Mouse (Mus musculus): ENCODE results near the gene Arl5c. TPM values are rescaled to one million over a fixed set of nuclear protein-coding genes. Genes with fewer than 3 reads are reported as not detected.

The Arl5c gene
- polyA plus RNA-seq, 1 experiment from 2014 or later = 4.0 TPM

- H3K27me3 ChIP-seq (ENCODE audit: control insufficient read depth, insufficient read depth, low read length) = peaks cover 4% of the 10 kb centered on the region; the same call in 1 of the 2 replicates
- no peak overlapping the region for H3K9ac ChIP-seq (ENCODE audit: low read length)
- H3K4me2 ChIP-seq (ENCODE audit: low read length) = no peak overlapping the region
- ATAC-seq (ENCODE audit: insufficient number of reproducible peaks, insufficient read depth, low FRiP score, low read depth) = no peak
- H3K4me1 ChIP-seq (ENCODE audit: control insufficient read depth in 2 of 2, insufficient read depth in 2 of 2, low read length in 2 of 2) = peaks cover 7 to 9% of the 10 kb centered on the region in 2 experiments; a peak in 2 of 4 replicates
- no peak overlapping the region for H3K27ac ChIP-seq (replicated peaks in 1 of 2; ENCODE audit: control insufficient read depth in 1 of 2, insufficient read depth in 1 of 2, low read depth in 2 of 2, low read length in 2 of 2)
- no peak overlapping the region for H3K4me3 ChIP-seq (ENCODE audit: control insufficient read depth in 1 of 2, insufficient read depth in 1 of 2, low read depth in 1 of 2, low read length in 2 of 2)
- H3K36me3 ChIP-seq (ENCODE audit: control insufficient read depth, insufficient read depth, low read length) = no peaks in the 10 kb centered on the region
- 58% methylated on average over 2 of the region's 2 CpGs for WGBS
- no peaks in the 10 kb centered on the region for H3K9me3 ChIP-seq (ENCODE audit: control insufficient read depth, low read length)
Observed at GRCm38 (mm10) chr11:97972434-97972833, 23.5 kb downstream of the Arl5c start.

DNA sequence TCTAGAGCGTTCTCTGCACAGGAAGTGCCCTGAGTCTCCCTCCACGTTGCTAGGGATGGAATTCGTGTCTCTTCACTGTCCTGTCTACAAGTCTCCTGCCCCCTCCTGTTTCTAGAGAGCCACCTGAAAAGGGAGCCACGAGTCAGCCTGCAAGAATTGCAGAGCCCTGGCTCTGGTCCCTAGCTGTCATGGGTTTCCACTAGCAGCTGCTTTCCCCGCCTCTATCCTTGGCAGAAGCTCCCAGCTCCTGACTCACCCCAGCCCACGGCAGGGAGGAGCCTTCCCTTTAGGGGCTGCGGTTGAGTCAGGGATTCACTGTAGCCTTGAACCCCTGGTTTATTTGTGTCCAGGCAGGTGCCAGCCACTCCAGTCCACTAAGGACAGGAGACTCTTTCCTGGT, 24.7 kb downstream of the Arl5c start:
- peak overlapping the region; percentile 15 for H3K4me2 ChIP-seq (ENCODE audit: low read length)
- H3K36me3 ChIP-seq (ENCODE audit: control insufficient read depth, insufficient read depth, low read length) = no peaks in the 10 kb centered on the region
- H3K4me1 ChIP-seq (ENCODE audit: control insufficient read depth in 2 of 2, insufficient read depth in 2 of 2, low read length in 2 of 2) = peaks cover 7 to 9% of the 10 kb centered on the region in 2 experiments; a peak in 2 of 4 replicates
- no peak overlapping the region for H3K9ac ChIP-seq (ENCODE audit: low read length)
- peak; percentile 61; the same call in 1 of the 2 replicates for ATAC-seq (ENCODE audit: insufficient number of reproducible peaks, insufficient read depth, low FRiP score, low read depth)
- peaks cover 4% of the 10 kb centered on the region; the same call in 1 of the 2 replicates for H3K27me3 ChIP-seq (ENCODE audit: control insufficient read depth, insufficient read depth, low read length)
- WGBS = 9% methylated on average over 7 of the region's 7 CpGs
- no peak overlapping the region for H3K27ac ChIP-seq (replicated peaks in 1 of 2; ENCODE audit: control insufficient read depth in 1 of 2, insufficient read depth in 1 of 2, low read depth in 2 of 2, low read length in 2 of 2)
- H3K4me3 ChIP-seq (ENCODE audit: control insufficient read depth in 1 of 2, insufficient read depth in 1 of 2, low read depth in 1 of 2, low read length in 2 of 2) = no peak overlapping the region
- no peaks in the 10 kb centered on the region for H3K9me3 ChIP-seq (ENCODE audit: control insufficient read depth, low read length)

DNA sequence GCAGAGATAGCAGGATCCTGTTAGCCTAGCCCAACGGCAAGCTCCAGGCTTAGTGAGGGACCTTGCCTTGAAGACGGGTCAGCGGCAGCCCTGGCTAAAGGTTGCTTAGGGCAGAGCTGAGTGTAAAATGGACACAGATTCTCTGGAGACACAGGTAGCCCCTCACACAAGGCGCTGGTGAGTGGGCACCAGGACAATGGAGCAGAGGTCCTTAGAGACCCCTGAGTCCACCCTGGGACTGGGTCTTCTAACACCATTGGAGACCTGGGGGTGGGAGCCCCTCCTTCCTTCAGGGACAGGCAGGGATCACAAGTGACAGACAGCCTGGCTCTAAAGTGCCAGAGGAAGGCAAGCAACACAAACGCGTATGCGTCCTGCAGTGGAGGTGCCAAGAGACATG, 25.2 kb downstream of the Arl5c start:
- 64% methylated on average over 7 of the region's 7 CpGs for WGBS
- Histone ChIP-seq H3K4me2 (ENCODE audit: low read length) (peak overlapping the region; percentile 15), H3K9me3 (ENCODE audit: control insufficient read depth, low read length) (no peaks in the 10 kb centered on the region), H3K4me3 (ENCODE audit: control insufficient read depth in 1 of 2, insufficient read depth in 1 of 2, low read depth in 1 of 2, low read length in 2 of 2) (no peak overlapping the region), H3K27me3 (ENCODE audit: control insufficient read depth, insufficient read depth, low read length) (peaks cover 4% of the 10 kb centered on the region; the same call in 1 of the 2 replicates), H3K36me3 (ENCODE audit: control insufficient read depth, insufficient read depth, low read length) (no peaks in the 10 kb centered on the region), H3K9ac (ENCODE audit: low read length) (no peak overlapping the region), H3K4me1 (ENCODE audit: control insufficient read depth in 2 of 2, insufficient read depth in 2 of 2, low read length in 2 of 2) (peaks cover 7 to 9% of the 10 kb centered on the region in 2 experiments; a peak in 2 of 4 replicates), H3K27ac (replicated peaks in 1 of 2; ENCODE audit: control insufficient read depth in 1 of 2, insufficient read depth in 1 of 2, low read depth in 2 of 2, low read length in 2 of 2) (no peak overlapping the region)
- ATAC-seq (ENCODE audit: insufficient number of reproducible peaks, insufficient read depth, low FRiP score, low read depth) = no peak

GRCm38 (mm10) chr11:97968385-97968784, 27.6 kb downstream of the Arl5c start:
- ATAC-seq (ENCODE audit: insufficient number of reproducible peaks, insufficient read depth, low FRiP score, low read depth) = no peak
- Histone ChIP-seq H3K4me2 (ENCODE audit: low read length) (no peak overlapping the region), H3K27me3 (ENCODE audit: control insufficient read depth, insufficient read depth, low read length) (peaks cover 4% of the 10 kb centered on the region; the same call in 1 of the 2 replicates), H3K36me3 (ENCODE audit: control insufficient read depth, insufficient read depth, low read length) (no peaks in the 10 kb centered on the region), H3K27ac (replicated peaks in 1 of 2; ENCODE audit: control insufficient read depth in 1 of 2, insufficient read depth in 1 of 2, low read depth in 2 of 2, low read length in 2 of 2) (no peak overlapping the region), H3K4me3 (ENCODE audit: control insufficient read depth in 1 of 2, insufficient read depth in 1 of 2, low read depth in 1 of 2, low read length in 2 of 2) (no peak overlapping the region), H3K9me3 (ENCODE audit: control insufficient read depth, low read length) (no peaks in the 10 kb centered on the region), H3K9ac (ENCODE audit: low read length) (no peak overlapping the region), H3K4me1 (ENCODE audit: control insufficient read depth in 2 of 2, insufficient read depth in 2 of 2, low read length in 2 of 2) (peaks cover 7 to 9% of the 10 kb centered on the region in 2 experiments; a peak in 2 of 4 replicates)
- 49% methylated on average over 5 of the region's 5 CpGs for WGBS

GRCm38 (mm10) chr11:97967114-97967513, 28.9 kb downstream of the Arl5c start:
- no peak overlapping the region for H3K9ac ChIP-seq (ENCODE audit: low read length)
- no peak overlapping the region for H3K4me3 ChIP-seq (ENCODE audit: control insufficient read depth in 1 of 2, insufficient read depth in 1 of 2, low read depth in 1 of 2, low read length in 2 of 2)
- H3K27ac ChIP-seq (replicated peaks in 1 of 2; ENCODE audit: control insufficient read depth in 1 of 2, insufficient read depth in 1 of 2, low read depth in 2 of 2, low read length in 2 of 2) = no peak overlapping the region
- peaks cover 7 to 9% of the 10 kb centered on the region in 2 experiments; a peak in 2 of 4 replicates for H3K4me1 ChIP-seq (ENCODE audit: control insufficient read depth in 2 of 2, insufficient read depth in 2 of 2, low read length in 2 of 2)
- peaks cover 4% of the 10 kb centered on the region; the same call in 1 of the 2 replicates for H3K27me3 ChIP-seq (ENCODE audit: control insufficient read depth, insufficient read depth, low read length)
- ATAC-seq (ENCODE audit: insufficient number of reproducible peaks, insufficient read depth, low FRiP score, low read depth) = peak; percentile 31; the same call in 1 of the 2 replicates
- no peaks in the 10 kb centered on the region for H3K36me3 ChIP-seq (ENCODE audit: control insufficient read depth, insufficient read depth, low read length)
- WGBS = 32% methylated on average over 2 of the region's 2 CpGs
- H3K9me3 ChIP-seq (ENCODE audit: control insufficient read depth, low read length) = no peaks in the 10 kb centered on the region
- H3K4me2 ChIP-seq (ENCODE audit: low read length) = no peak overlapping the region

DNA sequence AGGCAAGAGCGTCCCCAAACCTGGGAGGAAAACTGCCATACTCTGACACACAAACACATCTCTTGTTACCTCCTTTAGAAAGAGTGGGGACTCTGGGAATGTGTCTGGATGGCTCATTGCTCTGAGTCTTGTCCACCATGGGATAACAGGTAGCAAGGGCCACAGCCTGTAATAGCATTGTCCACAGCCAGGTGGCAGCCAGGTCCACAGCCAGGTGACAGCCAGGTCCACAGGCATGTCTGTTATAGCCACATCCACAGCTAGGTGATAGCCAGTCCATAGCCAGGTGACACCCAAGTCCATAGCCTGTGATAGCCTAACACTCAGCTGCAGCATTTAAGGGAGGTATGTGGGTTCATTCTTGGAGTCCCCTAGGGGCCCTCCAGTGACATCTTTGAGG, 35.1 kb downstream of the Arl5c start:
- H3K27ac ChIP-seq (replicated peaks in 1 of 2; ENCODE audit: control insufficient read depth in 1 of 2, insufficient read depth in 1 of 2, low read depth in 2 of 2, low read length in 2 of 2) = no peak overlapping the region
- peaks cover 0 to 2% of the 10 kb centered on the region in 2 experiments; a peak in 1 of 4 replicates for H3K4me1 ChIP-seq (ENCODE audit: control insufficient read depth in 2 of 2, insufficient read depth in 2 of 2, low read length in 2 of 2)
- no peaks in the 10 kb centered on the region for H3K36me3 ChIP-seq (ENCODE audit: control insufficient read depth, insufficient read depth, low read length)
- 79% methylated on average over 1 of the region's 1 CpGs for WGBS
- H3K4me2 ChIP-seq (ENCODE audit: low read length) = no peak overlapping the region
- H3K4me3 ChIP-seq (ENCODE audit: control insufficient read depth in 1 of 2, insufficient read depth in 1 of 2, low read depth in 1 of 2, low read length in 2 of 2) = no peak overlapping the region
- no peaks in the 10 kb centered on the region for H3K27me3 ChIP-seq (ENCODE audit: control insufficient read depth, insufficient read depth, low read length)
- no peak overlapping the region for H3K9ac ChIP-seq (ENCODE audit: low read length)
- H3K9me3 ChIP-seq (ENCODE audit: control insufficient read depth, low read length) = no peaks in the 10 kb centered on the region
- ATAC-seq (ENCODE audit: insufficient number of reproducible peaks, insufficient read depth, low FRiP score, low read depth) = no peak

- ATAC-seq (ENCODE audit: insufficient number of reproducible peaks, insufficient read depth, low FRiP score, low read depth) = no peak
- H3K27ac ChIP-seq (replicated peaks in 1 of 2; ENCODE audit: control insufficient read depth in 1 of 2, insufficient read depth in 1 of 2, low read depth in 2 of 2, low read length in 2 of 2) = no peak overlapping the region
- no peaks in the 10 kb centered on the region; the same call in 1 of the 2 replicates for H3K27me3 ChIP-seq (ENCODE audit: control insufficient read depth, insufficient read depth, low read length)
- no peak overlapping the region for H3K9ac ChIP-seq (ENCODE audit: low read length)
- no peaks in the 10 kb centered on the region for H3K9me3 ChIP-seq (ENCODE audit: control insufficient read depth, low read length)
- peaks cover 7 to 8% of the 10 kb centered on the region in 2 experiments for H3K4me1 ChIP-seq (ENCODE audit: control insufficient read depth in 2 of 2, insufficient read depth in 2 of 2, low read length in 2 of 2)
- H3K4me2 ChIP-seq (ENCODE audit: low read length) = no peak overlapping the region
- no peak overlapping the region for H3K4me3 ChIP-seq (ENCODE audit: control insufficient read depth in 1 of 2, insufficient read depth in 1 of 2, low read depth in 1 of 2, low read length in 2 of 2)
- no peaks in the 10 kb centered on the region for H3K36me3 ChIP-seq (ENCODE audit: control insufficient read depth, insufficient read depth, low read length)
- 61% methylated on average over 5 of the region's 5 CpGs for WGBS
Observed at GRCm38 (mm10) chr11:97959300-97959680, 36.7 kb downstream of the Arl5c start.

Data from heart, embryonic 14.5 days (tissue).